Mouse (Mus musculus) ES-Bruce4 (cell line): ENCODE measurements around the gene Cyp26b1.

ENCODE experiments used
- CTCF ChIP-seq: IDR thresholded peaks from one replicate; pipeline ENCODE4 v1.8.1; 2011; ENCODE audit warnings: low read depth, low read length
- EP300 ChIP-seq: IDR thresholded peaks from 2 replicates; pipeline ENCODE4 v1.6.1; 2011; ENCODE audit warnings: low read depth, low read length; ENCODE audit not compliant: insufficient read depth
- POLR2A ChIP-seq: IDR thresholded peaks from one replicate; pipeline ENCODE4 v1.8.1; 2011; ENCODE audit warnings: low read length; ENCODE audit not compliant: insufficient read depth

DNA sequence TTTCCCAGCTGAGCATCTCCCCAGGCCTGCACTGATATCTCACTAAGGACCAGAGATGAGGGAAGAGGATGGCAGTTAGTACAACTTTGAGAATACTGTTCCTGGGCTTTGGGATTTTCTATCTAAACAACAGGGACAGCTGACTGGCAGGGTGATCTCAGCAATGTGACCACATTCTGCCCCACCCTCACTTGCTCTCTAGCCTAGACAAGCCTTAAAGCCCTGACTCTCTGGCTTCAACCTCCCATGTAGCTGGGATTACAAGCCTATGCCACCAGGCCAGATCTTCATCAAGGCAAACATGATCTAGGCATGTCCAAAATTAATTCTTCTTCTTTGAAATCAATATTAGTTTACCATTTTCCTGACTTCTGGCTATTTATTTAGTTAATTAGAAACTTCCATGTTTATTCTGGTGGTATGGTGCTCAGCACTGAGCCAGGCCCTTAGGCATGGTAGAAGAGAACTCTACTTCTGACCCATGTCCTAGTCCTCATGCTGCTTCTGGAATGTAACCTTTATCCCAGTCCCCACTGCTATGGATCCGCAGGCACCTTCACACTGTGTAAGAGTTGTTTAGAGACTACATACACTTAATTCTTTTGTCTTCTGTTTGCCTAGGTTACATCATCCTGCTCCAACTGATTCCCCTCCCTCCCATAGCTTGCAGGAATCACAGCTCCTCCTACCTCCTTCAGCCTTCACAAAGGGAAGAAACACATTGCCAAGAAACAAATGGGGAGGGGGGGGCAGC is 7.6 kb upstream of the Cyp26b1 start:
- TF ChIP-seq CTCF (no peak), POLR2A (no peak), EP300 (no peak)
